Mouse (Mus musculus): Measurements from ENCODE around the gene E2f2.

E2f2 gene

GRCm38 (mm10) chr4:136240955-136241354 lies 68.8 kb downstream of the E2f2 start:
- DNase-seq (ENCODE audit: low read depth, low spot score) = no peak

DNA sequence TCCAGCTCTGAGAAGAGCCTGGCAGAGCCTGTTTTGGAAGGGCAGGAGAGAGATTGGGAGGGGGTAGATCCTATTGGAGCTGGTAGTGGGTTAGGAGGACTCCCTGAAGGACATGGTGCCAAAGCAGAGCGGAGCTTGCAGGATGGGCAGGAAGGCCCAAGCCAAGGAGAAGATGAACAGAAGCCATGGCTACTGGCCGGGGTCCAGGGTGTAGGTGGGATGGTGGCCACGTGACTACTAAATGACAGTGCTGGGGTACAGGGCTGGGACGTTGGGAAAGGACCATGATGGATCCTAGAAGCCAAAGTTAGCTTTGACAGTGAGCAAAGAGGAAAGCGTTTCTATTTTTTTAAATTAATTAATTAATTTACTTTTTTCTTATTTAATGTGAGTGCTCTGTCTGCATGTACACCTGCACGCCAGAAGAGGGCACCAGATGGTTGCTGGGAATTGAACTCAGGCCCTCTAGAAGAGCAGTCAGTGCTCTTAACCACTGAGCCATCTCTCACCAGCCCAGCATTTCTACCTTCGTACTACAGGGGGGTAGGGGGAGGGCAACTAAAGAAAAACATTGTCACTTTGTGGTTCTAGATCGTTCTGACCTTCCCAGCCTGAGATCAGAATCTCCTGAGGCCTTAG lies 70.0 kb downstream of the E2f2 start:
- DNase-seq (ENCODE audit: low read depth, low spot score) = no peak

GRCm38 (mm10) chr4:136242728-136243127 lies 70.5 kb downstream of the E2f2 start:
- no peak for DNase-seq (ENCODE audit: low read depth, low spot score)

GRCm38 (mm10) chr4:136244208-136244607 lies 72.0 kb downstream of the E2f2 start:
- DNase-seq (ENCODE audit: low read depth, low spot score) = no peak
